Mouse (Mus musculus): ENCODE results near the gene Fuca1. TPM values are rescaled to one million over a fixed set of nuclear protein-coding genes. Genes with fewer than 3 reads are reported as not detected.

The Fuca1 gene
- polyA plus RNA-seq (2017; shearing (Covaris generic)), result 10 to 100 TPM; 74.0 to 98.1 TPM

DNA sequence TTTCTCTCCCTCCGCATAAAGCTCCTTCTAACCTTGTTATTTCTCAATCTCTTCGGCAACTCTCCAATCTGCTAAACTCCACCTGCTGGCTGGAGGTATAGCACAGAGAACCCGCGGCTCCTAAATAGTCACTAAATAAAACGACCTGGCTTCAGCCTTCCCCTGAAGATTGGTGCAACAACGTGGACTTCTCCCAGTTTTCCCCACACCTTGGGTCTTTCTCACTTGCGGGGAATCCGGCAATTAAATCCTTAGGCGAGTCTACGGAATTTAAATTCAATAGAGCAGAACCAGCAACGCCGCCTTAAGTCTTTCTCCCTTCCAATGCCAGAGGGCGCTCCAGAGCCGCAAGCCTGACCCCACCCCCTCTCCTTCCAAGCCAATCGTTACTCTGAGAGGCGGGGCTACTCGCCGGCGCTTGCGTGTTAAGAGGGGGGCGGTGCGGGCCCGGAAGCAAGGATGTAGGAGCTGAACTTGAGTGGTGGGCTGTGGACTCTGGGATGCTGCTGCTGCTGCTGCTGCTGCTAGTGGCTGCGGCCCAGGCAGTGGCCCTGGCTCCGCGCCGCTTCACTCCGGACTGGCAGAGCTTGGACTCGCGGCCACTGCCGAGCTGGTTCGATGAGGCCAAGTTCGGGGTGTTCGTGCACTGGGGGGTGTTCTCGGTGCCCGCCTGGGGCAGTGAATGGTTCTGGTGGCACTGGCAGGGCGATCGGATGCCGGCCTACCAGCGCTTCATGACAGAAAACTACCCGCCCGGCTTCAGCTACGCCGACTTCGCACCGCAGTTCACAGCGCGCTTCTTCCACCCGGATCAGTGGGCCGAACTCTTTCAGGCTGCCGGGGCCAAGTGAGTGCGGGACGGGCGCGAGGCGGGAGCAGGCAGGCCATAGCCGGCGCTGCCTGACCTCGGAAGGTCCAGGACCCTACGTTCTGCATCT lies at the start of gene Fuca1:
Fuca1 (plus strand) TSS at position 432 of the 938 bp plus-strand sequence.
- peak; percentile 95 for ATAC-seq

DNA sequence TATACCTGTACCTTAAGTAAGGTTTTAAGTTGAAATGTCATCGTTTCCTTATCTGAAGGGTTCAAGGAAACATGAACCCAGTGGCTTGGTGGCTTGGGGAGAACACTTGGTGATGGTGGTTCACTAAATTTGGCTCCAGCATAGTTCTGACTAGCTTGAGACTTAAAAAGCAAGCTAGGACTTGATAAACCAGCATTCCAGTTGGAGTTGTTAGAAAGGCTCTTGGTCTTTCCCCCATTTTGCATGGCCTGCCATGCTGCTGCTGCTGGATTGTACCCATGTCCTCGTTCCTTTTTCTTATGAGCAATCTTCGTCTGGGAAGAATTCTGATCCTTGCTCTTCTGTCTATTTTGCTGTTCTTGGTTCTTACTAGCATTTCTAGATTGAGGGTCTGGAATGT lies 48.5 kb upstream of the Fuca1 start:
- ATAC-seq, result no peak

DNA sequence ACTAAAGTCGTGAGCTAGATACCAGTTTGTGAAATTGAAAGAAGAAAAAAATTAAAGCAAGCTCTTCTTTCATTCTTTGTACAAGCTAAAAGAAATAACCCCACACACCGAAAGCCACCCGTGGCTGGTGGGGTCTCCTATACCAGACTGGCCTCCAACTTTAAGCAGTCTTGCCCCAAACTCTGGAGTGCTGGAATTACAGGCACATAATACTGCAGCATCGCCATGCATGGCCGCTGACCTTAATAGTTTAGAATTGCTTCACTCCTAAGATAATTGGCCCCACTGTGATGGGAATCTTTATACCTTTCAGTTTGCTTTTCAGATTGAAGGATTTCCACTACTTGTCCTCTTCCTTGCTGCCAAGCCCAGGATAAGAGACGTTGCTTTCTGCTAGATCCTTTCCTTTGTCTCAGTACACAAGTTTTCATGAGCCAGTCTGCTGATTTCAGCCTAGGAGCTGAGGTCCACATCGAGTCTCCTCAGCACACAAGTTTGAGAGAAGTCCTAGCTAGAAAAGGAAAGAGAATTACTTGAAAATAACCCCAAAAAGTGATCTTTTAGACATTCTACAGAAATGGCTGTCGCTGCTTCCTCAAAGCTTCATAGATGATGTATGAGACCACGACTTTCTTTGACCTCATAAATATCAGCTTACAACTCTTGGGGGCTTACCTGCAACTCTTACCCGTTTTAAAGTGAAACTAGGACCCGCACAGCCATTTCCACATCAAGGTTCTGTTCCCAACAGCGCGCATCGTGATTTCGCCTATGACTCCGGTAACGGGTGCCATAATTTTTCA lies 47.7 kb upstream of the Fuca1 start:
- no peak for ATAC-seq

- peak; percentile 42 for ATAC-seq
These were observed 46.9 kb upstream of the Fuca1 start, which contains the start of gene Pnrc2 for GRCm38 (mm10) chr4:135873526-135874202. Gene Pnrc2 (minus strand): TSS chr4:135873850.

- no peak for ATAC-seq
These were observed 45.7 kb upstream of the Fuca1 start for GRCm38 (mm10) chr4:135874564-135875535.

DNA sequence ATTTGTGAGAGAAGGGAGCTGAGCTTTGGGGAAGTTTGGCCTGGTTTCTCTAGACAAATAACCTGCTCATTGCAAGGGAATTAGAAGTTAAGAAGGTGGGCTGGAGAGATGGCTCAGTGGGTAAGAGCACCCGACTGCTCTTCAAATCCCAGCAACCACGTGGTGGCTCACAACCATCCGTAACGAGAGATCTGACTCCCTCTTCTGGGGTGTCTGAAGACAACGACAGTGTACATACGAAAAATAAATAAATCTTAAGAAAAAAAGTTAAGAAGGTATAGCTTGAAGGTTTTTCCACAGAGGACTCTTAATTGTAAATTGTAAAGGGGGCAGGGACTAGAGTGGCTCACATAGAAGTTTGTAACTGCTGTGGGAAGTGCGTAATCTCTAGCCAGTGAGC lies 45.0 kb upstream of the Fuca1 start:
- no peak for ATAC-seq

DNA sequence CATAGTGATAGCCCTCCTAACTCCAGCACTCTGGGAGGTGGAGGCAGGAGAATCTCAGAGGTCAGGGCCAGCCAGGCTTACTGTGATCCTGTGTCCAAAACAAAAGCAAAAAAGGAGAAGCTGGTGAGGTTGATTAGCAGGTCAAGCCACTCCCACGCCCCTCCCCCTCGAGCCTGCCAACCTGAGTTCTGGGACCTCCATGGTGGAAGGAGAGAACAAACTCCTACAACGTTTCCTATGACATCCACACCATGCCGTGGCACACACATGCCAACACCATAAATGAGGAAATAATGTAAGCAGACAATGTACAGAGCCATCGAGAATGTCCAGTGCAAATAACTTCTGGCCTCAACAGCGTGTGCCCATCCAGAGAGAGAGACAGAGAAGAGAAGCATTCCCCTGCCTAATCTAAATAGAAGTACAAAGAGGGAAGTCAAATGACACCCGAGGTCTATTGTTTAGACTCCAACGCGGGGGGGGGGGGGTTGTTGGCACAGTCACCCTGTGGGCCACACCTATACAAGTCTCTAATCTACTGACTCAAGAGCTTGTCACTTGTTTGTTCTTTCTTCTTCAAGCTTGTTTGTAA lies 44.4 kb upstream of the Fuca1 start:
- no peak for ATAC-seq

GRCm38 (mm10) chr4:135876583-135877020 lies 43.9 kb upstream of the Fuca1 start:
- ATAC-seq, result peak; percentile 80

GRCm38 (mm10) chr4:135877742-135878141 lies 42.8 kb upstream of the Fuca1 start:
- no peak for ATAC-seq

GRCm38 (mm10) chr4:135879021-135879420 lies 41.5 kb upstream of the Fuca1 start:
- ATAC-seq, result no peak

- no peak for ATAC-seq
These were observed 40.5 kb upstream of the Fuca1 start for GRCm38 (mm10) chr4:135880018-135880417.

DNA sequence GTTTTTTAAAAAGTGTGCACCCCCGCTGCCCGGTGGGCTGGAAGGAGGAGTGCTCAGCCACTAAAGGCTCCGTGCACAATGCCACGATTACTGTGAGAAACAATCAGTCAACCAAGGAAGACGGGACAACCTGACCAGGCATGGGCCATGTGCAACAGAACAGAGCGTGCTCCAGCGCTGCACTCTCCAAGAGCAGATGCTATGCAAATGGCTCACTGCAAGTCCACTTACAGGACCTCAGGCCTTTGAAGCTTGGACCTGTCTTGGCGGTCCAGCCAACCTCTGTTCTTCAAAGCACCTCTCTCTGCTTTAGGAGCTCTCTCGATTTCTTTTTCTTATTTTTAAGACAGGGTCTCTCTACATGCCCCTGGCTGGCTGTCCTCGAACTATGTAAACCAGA lies 40.0 kb upstream of the Fuca1 start:
- ATAC-seq, result no peak

- ATAC-seq, result no peak
These were observed 38.5 kb upstream of the Fuca1 start for GRCm38 (mm10) chr4:135882023-135882422.

- no peak for ATAC-seq
These were observed 37.1 kb upstream of the Fuca1 start for GRCm38 (mm10) chr4:135883401-135883851.

DNA sequence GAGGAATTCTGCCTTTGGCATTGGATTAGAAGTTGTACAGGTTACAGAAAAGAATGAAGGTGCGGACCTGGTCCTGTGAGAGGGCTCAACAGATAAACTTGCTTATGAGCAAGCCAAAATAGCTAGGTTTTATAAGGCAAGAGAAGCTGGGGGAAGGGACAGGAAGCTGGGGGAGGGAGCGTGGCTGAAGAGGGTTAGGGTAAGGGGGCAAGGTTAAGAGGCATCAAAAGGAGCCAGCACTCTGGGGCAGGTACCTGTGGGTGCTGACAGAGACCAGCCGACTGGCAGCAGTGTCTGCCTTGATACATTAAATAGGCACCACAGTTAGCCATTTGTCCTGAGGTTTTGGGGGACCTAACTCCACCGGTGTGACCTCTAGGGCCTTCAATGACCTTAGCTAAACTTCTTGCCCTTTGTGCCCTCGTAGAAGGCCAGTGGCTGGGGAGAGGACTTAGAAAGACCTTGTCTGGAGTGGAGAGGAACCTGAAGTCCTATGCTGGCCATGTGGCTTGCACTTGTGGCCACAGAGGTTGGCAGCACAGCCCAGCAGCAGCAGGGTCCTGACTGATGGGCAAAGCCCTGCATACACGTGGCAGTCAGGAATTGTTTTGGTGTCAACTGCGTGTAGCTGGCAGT lies 36.5 kb upstream of the Fuca1 start:
- ATAC-seq, result no peak

GRCm38 (mm10) chr4:135884531-135884930 lies 36.0 kb upstream of the Fuca1 start:
- ATAC-seq, result no peak

- no peak for ATAC-seq
These were observed 34.9 kb upstream of the Fuca1 start for GRCm38 (mm10) chr4:135885676-135886075.

DNA sequence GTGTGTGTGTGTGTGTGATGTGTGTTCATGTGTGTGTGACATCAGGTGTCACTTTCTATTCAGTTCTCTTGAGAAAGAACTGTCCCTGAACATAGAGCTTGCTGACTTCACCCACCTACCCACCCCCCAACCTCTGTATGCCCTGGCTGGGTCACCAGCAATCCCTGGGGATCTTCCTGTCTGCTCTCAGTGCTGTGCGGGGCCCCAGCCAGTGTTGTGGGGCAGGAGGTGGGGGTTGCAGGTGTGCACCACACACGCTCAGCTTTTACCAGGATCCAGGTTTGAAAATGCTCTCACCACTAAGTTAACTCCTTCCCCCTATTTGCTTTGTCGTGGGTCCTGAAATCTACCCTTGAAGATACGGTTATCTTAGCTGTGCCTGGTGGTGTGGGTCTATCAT lies 34.4 kb upstream of the Fuca1 start:
- no peak for ATAC-seq

DNA sequence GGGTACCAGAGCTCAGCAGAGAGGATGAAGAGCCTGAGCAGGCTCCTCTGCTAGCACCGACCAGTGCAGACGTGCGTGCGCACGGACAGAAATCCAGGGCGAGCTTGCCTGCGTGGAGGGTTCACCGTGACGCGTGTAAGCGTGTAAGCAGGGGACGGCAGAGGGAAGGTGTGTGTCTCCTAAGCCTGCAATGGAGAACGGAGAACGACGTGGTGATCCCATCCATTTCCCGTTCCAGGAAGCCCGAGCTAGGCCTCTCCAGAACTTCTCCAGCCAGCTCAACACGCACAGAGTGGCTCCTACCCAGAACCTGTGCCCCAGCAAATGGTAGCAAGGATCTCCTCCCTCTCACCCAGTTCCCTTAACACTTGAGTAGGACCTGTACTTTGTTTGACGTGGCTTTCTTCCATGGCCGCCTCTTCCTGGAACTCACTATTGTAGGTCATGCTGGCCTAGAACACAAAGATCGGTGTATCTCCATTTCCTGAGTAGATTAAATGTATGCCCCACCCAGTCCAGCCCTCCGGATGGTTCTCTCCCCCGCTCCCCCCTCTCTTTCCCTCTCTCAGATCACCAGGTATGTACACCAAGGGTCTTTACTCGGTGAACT lies 32.0 kb upstream of the Fuca1 start:
- ATAC-seq, result no peak

Measured in activated CD4-positive, CD25-positive, alpha-beta regulatory T cell, adult 4 months (primary cell).